Mouse (Mus musculus) thymus, adult 18-20 months (tissue): ENCODE measurements at regions not wholly inside any gene's neighbourhood (a gene's known extent, or its start where the extent isn't known, plus 50 kb on each side); places are given as distances from the start of the nearest gene placed in this dataset.

Experiments used
- DNase-seq, 2 experiments: peaks; one replicate each; pipeline ENCODE4 v3.0.0; 2022; ENCODE audit warnings: mixed read lengths in 2 of 2

- no peak for DNase-seq
These were observed 233.4 kb upstream of the Tbx18 start for GRCm38 (mm10) chr9:87964508-87964907.

- no peak for DNase-seq
These were observed 234.2 kb upstream of the Tbx18 start for GRCm38 (mm10) chr9:87965103-87965780.

DNA sequence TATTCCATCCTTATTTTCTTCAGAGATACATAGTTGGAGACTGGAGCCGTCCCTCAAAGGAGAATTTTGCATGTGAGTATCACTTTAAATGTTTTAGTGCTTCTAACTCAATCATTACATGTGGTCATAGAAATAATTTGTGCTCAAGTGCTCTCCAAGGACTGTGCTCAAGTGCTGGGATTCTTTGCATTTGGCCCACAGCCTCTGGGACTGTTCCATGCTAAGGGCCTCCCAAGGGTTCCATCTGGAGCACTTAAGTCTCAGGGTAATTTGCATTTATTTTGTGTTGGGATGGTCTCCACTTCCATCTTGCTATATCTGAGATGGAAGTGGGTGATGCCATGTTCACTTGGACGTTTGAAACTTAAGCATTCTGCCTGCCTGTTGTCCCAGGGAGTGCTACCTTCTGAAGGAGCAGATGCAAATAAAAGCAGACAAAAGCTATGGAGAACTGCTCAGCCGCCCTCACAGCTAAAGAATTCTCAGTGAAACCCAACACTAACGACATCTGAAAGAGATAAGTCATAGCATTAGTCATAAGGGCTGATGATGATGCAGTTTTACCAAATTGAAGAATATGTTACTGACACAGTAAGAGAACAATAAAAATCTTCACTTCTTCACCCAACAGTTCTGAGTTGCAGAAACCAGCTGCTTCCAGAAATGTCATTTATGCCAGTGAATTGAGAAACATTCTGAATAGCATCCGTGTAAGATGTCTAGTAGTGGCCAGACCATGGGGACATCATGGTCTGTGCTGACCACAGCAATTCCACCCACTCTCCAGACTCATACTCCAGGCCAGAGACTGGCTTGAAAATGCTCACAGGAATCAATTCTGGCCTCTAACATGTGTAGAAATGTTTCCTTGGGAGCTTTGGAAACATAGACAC, 237.4 kb upstream of the Tbx18 start:
- DNase-seq, result no peak

DNA sequence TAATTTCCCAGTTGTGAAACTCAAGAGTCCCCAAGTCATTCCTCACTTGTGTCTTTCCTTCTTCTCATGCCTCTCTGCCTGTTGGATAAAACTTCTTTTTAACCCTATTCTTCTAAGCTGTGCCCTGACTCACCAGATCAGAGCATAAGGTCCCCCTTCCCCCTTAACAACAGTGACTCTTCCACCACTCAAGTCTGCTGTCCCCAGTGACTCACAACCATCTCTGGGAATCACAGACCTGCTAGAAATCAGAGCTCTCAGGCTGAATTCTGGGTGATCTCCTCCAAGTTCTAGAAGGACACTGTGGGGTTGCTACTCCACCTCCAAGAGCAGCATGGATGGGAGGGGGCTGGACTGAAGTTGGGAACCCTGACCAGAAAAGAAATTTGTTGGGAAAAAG, 239.5 kb upstream of the Tbx18 start:
- no peak for DNase-seq

DNA sequence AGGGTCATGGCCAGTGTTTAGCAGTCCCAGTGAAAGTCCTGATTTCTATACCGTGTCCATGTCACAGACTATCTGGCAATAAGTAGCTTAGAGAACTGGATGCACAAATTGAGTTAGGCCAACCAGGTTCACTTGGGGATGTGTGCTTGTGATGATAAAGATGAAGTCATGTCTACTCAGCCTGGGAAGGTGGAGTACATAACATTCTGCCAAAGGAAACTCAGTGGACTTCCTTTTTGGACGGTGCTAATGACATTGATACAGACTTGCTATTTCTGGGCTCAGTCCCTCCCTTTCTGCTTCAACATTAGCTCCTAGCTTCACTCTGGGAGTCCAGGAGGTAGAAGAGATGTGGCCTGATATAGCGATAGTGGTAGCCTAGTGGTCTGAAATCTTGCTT, 240.7 kb upstream of the Tbx18 start:
- DNase-seq, result no peak

- DNase-seq, result no peak
These were observed 242.5 kb upstream of the Tbx18 start for GRCm38 (mm10) chr9:87973531-87973930.

GRCm38 (mm10) chr9:87984910-87985309, 253.8 kb upstream of the Tbx18 start:
- no peak for DNase-seq

DNA sequence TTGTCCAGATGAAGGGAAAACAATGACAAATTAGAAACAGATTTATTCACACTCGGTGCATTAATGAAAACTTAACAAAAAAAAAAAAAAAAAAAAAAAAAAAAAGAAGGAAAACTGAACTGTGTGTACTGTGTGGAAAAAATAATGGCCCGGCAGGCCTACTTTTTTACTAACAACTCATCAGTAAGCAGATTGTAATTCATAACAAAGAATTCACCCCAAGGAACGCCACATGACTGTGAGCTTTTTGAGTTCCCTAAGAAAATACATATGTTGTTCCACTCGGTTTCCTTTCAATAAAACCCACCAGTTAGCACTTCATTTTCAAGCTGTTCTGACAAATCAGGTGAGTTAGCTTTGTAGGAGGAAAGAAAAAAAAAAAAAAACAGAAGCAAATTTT, 254.4 kb upstream of the Tbx18 start:
- no peak for DNase-seq

DNA sequence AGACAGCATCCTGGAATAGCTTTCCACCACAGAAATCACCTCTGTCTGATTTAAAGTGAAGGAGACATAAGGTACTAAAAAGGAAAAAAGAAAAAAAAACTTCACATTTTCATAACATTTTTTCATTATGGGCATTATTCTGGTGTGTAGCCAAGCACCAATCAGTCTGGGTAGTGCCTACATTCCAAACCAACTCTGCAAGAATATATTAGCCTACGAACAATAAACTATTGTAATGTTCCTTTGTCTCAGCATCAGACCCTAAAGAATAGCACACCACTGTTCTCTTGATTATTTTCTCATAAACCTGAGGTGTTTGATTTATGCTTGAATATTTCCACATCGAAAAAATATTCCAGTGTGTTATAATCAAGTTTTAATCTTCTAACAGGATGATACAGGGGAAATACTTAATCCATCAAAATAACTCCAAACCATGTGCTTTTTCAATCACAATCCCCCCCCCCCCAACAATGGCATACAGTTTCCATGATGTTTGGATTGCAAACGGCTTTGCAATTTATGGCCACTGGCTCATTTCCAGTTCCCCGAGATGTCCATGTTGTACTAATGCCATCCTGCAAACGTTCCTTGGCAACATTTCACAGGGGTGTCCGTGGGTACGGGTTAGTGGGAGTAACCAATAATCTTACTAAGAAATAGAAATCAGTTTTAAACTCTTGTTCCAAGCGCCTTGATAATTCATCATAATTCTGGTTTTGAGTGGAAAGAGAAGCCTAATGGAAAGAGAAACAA, 275.1 kb upstream of the Tbx18 start:
- DNase-seq, result no peak

DNA sequence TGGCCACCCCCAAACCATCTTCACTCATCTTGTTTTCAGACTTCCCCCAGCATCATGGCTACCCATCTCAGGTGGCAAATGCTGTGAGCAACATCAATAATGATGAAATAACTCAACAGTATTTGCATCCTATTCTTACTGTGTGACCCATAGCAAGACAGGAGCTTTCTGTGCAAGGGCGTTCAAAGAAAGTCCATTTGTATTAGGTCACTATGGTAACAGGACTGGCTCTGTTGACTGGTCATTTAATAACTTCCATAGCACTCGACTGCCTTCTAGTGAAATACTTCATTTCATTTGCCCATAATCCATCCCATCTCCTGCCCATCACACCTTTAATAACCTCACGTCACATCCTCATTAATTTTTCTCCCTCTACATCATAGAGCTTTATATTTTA, 292.7 kb upstream of the Tbx18 start:
- DNase-seq, result no peak

- DNase-seq, result no peak
These were observed 294.9 kb upstream of the Tbx18 start for GRCm38 (mm10) chr9:88025936-88026335.

DNA sequence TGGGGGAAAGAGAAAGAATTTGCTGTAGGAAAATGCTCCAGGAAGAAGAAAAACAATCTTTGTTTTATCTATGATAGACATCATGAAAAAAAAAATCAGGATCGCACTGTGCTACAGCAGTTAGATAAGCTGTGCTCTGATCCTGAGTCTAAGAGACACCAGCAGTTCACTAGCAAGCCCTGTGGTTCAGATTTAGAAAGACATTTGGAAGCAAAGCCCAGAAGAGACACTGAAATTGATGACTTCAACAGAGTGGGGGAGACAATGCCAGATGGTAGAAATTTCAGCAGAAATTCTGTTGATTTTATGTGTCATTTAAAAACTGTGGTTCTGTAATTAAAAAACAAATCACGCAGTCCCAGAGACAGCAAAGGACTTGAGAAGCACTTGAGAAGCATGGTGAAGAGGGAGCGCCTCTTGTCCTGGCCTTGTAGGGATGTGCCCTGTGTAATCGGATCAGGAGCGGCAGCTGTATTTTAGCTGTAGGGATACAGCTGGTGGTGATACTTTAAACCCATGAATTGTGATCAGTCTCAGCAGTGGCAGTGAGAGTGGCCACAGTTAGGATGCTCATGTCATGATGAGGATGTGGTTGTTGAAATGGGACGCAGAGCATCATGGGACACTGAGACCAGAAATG, 296.4 kb upstream of the Nt5e start:
- DNase-seq, result no peak

DNA sequence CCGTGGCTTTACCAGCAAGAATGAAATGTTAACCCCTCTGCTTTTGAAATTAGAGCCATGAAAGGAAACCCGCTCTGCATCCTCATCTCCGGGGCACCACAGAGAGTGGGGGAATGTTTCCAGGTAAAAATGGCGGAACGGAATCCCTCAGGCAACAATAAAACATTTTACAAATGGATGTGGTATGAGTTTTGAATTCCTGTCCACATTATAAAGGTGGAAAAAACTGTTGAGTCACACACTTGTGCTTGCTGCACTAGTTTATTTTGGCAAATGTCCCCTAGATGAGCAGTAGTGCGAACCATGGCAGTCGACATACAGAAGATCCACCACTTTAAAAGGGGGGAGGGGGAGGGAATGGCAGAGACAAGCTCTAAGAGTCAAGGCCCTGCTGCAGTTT, 289.4 kb upstream of the Nt5e start:
- DNase-seq, result no peak

DNA sequence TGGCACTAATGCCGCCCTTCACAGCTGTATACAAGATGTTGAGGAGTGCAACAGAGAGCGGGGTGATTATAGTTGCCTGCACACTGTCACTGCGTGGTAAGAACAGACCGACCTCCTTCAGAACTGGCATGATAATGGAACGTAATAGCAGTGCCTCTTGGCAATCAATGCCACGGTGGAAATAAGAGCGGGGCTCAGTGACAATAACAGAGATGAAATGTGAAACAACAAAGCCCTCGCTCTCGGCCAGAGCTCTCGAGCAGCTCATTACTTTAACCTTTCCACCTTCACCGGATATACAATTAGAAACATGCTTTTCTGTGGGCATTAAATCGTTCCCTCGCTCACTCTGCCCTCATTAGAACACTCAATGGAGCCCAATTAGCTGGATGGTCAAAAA, 277.7 kb upstream of the Nt5e start:
- no peak for DNase-seq

DNA sequence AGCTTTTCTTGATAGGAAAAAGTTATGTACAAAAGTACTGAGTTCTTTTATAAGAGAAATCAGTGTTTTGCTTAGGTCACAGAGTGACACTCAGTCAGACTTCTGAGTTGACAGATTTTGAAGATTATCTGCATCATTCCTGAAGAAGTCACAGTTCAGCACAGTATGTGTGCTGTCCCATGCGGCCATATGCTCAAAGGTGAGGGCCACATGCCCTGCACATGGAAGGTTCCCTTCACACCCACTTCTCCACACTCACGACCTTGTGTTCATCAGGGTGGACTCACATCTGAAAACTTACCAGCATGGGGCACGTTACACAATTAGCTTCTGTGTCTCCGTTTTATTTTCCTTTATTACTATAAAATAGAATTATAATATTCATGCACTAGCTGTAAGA, 277.2 kb upstream of the Nt5e start:
- no peak for DNase-seq

DNA sequence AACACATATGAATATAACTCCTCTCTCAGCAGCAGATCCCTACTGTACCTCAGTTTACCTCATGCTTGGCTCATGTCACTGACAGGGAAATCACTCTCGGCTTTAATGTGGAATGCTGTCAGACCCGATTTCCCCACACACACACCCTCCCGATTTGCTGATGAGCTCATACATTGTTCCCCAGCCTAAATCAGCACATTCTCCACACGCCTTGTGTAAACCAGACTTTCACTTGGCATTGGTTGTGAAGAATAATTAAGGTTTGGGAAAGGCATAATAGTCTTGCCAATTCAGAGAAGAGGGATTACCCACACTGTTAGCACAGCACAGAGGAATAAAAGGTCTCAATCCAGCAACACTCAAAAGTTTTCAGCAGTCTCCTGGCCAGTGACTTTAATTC, 268.4 kb upstream of the Nt5e start:
- no peak for DNase-seq

GRCm38 (mm10) chr9:88059005-88059404, 268.0 kb upstream of the Nt5e start:
- DNase-seq, result no peak

DNA sequence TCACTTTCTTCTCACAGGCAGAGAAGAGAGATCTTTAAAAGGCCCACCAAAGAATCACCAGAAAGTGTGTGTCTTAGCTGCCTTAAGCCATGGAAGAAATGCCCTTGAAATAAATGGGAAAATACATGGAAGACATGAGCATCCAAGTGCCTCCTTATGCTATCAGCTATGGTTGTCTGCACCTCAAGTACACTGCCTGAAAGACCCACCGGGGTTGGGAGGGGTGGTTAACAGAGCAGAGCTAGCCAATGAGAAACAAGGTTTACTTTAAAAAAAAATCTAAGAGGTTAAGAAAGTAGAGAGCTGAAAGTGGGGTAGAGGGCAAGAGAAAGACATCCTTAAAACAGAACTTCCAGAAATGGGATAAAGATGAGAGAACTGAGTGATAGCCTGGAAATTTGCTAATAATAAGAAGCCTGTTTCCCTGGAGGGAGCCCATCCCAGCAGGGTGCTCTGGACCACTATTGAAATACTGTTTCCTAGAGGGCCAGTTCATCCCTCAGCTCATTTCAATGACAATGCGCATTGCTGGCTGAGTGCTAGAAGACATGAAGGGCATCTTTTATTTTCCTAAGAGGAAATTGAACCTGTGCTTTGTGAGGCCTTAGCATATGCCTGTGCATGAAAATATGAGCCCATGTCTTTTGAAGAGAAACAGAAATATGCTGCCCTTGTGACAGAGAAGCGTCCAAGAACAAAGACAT, 262.9 kb upstream of the Nt5e start:
- no peak for DNase-seq

GRCm38 (mm10) chr9:88065057-88065456, 261.9 kb upstream of the Nt5e start:
- no peak for DNase-seq

DNA sequence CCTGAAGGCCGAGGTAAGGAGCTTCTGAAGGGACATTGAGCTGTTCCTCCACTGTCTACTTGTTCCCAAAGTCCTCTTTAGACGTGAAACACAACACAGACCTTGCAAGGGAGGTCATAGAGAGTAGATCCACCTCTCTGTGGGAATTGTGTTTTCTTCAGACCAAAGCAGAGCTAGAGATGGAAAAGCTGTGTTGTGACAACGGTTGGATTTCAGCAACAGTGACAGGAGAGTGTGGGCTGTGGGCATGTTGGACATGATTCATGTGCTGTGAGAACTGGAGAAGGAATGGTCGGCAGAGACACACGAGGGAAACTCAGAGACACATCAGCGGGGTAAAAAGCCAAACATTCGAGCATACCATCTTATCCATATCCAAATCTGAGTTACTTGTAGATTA, 261.2 kb upstream of the Nt5e start:
- no peak for DNase-seq

DNA sequence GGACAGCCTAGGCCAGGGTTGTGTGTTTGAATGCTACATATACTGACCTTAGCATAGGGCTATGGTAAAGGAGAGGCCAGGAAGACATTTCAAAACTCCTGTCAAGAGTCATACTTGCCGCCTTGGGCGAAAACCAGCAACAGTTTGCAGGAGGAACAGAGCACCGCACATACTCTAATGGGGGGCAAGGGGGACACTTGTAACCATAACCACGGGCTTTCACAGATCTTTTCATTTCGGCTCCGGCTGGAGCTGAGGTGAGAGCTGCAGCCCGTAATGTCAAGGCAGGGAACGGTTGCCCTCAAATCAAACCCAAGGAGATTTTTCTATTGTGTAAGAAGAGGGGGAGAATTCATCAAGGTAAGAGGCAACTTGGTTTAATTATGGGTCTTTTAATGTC, 258.7 kb upstream of the Nt5e start:
- no peak for DNase-seq

GRCm38 (mm10) chr9:88068881-88069304, 258.1 kb upstream of the Nt5e start:
- DNase-seq, result no peak

- no peak for DNase-seq
These were observed 257.2 kb upstream of the Nt5e start for GRCm38 (mm10) chr9:88069834-88070233.
